Mouse (Mus musculus) stomach, postnatal 0 days (tissue): Measurements from ENCODE around the gene Pef1.

ENCODE experiments used
- CTCF ChIP-seq: IDR thresholded peaks from 2 replicates; pipeline ENCODE4 v1.5.1; 2016; ENCODE audit warnings: antibody characterized with exemption, low read depth, mild to moderate bottlenecking, moderate library complexity
- EP300 ChIP-seq: optimal IDR thresholded peaks from 2 replicates; pipeline ENCODE3; 2016; ENCODE audit warnings: antibody characterized with exemption

- TF ChIP-seq CTCF (no peak), EP300 (no peak)
Measured at GRCm38 (mm10) chr4:130123020-130123419, 20.7 kb downstream of the Pef1 start.
